Mouse (Mus musculus) liver, embryonic 14.5 days (tissue): ENCODE measurements around the gene Tm9sf1.

Experiments used
- CTCF ChIP-seq: IDR thresholded peaks from 2 replicates; pipeline ENCODE4 v1.5.1; 2016; ENCODE audit warnings: antibody characterized with exemption, low read depth, control low read depth
- EP300 ChIP-seq: IDR thresholded peaks from 2 replicates; pipeline ENCODE4 v1.6.1; 2016; ENCODE audit warnings: antibody characterized with exemption, low read depth

GRCm38 (mm10) chr14:55629312-55629711 lies 14.3 kb downstream of the Tm9sf1 start:
- TF ChIP-seq CTCF = peak; percentile 96
- TF ChIP-seq EP300 = no peak
